In the genomic region with DNA sequence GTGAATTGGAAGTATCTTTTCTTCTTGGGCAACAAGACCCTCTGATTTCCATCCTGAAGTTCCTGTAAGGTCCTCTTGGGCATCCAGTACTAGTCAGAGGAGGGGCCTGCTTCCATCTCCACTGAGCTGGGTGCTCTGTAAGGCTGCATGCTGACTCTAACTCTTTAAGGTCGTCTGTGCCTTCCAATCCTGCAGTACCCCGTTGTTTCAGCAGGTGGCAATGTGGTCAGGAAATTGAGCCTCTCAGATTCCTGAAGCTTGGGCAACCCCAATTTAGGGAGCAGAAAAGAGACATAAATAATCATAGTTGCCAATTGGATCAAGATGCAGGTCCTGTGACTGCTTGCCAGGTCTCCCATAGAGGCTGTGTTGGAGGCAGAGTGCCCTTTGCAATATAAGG, we compare ENCODE assay signal across 8 mouse cellular contexts. TPM values are rescaled to one million over a fixed set of nuclear protein-coding genes. Genes with fewer than 3 reads are reported as not detected.
DNase-seq lines count a peak whose midpoint lies in the region; ATAC-seq and TF ChIP-seq lines count a peak whose summit lies in the region.

No protein-coding gene starts in this region.

- no peaks in the 10 kb centered on the region for H3K36me3 ChIP-seq in kidney, postnatal 0 days (ENCODE audit: insufficient read depth, low read length)
- no peaks in the 10 kb centered on the region for H3K36me3 ChIP-seq in liver, embryonic 14.5 days (replicated peaks; ENCODE audit: control insufficient read depth, insufficient read depth, low read depth)
- no peaks in the 10 kb centered on the region for H3K36me3 ChIP-seq in neural tube, embryonic 14.5 days (ENCODE audit: control insufficient read depth, insufficient read depth, low read length)

- no peak for TF ChIP-seq EP300 in liver, embryonic 14.5 days (IDR thresholded peaks at IDR 0.05; ENCODE audit: low read depth)

- H3K9me3 ChIP-seq in kidney, postnatal 0 days (replicated peaks; ENCODE audit: low read length), result no peaks in the 10 kb centered on the region
- no peaks in the 10 kb centered on the region for H3K9me3 ChIP-seq in liver, embryonic 14.5 days (ENCODE audit: control insufficient read depth, low read length)
- H3K9me3 ChIP-seq in neural tube, embryonic 14.5 days (ENCODE audit: control insufficient read depth, low read length), result no peaks in the 10 kb centered on the region

- DNase-seq in 3T3-L1 (ENCODE audit: low read depth, low spot score), result peak; percentile 73
- DNase-seq in MN1 (ENCODE audit: low spot score), result peak; percentile 43
- DNase-seq in cerebellum, postnatal 14 days, result peak; percentile 77 to 87
- peak; percentile 27 for DNase-seq in gastrocnemius, adult 2 months
- DNase-seq in kidney, postnatal 0 days (ENCODE audit: low spot score), result peak; percentile 68
- DNase-seq in liver, embryonic 14.5 days (ENCODE audit: low read depth in 3 of 3, low spot score in 3 of 3), result peak in 2 of 3 experiments; percentile 14 to 23
- DNase-seq in thymus, postnatal 14 days, result peak; percentile 66

- no peak overlapping the region for H3K4me3 ChIP-seq in gastrocnemius, adult 2 months
- no peak overlapping the region for H3K4me3 ChIP-seq in kidney, postnatal 0 days (replicated peaks; ENCODE audit: low read depth, low read length)
- no peak overlapping the region for H3K4me3 ChIP-seq in liver, embryonic 14.5 days (ENCODE audit: insufficient read depth in 1 of 2, low read depth in 2 of 2, low read length in 2 of 2)
- no peak overlapping the region for H3K4me3 ChIP-seq in neural tube, embryonic 14.5 days (ENCODE audit: low read depth, low read length)

- H3K9ac ChIP-seq in kidney, postnatal 0 days (ENCODE audit: low read depth, low read length), result no peak overlapping the region
- H3K9ac ChIP-seq in liver, embryonic 14.5 days (replicated peaks), result no peak overlapping the region
- no peak overlapping the region for H3K9ac ChIP-seq in neural tube, embryonic 14.5 days (replicated peaks; ENCODE audit: low read depth, low read length)

- TF ChIP-seq CTCF in gastrocnemius, adult 2 months (IDR thresholded peaks at IDR 0.05), result peak; percentile 63
- peak; percentile 83 for TF ChIP-seq CTCF in kidney, postnatal 0 days (IDR thresholded peaks at IDR 0.05; ENCODE audit: low read depth)
- TF ChIP-seq CTCF in liver, embryonic 14.5 days (IDR thresholded peaks at IDR 0.05; ENCODE audit: low read depth), result peak; percentile 74

- no peak overlapping the region for H3K4me2 ChIP-seq in kidney, postnatal 0 days (ENCODE audit: low read length)
- H3K4me2 ChIP-seq in liver, embryonic 14.5 days (ENCODE audit: low read depth), result no peak overlapping the region
- H3K4me2 ChIP-seq in neural tube, embryonic 14.5 days (ENCODE audit: low read depth, low read length), result no peak overlapping the region

- H3K27me3 ChIP-seq in kidney, postnatal 0 days (ENCODE audit: insufficient read depth, low read length), result no peaks in the 10 kb centered on the region
- no peaks in the 10 kb centered on the region for H3K27me3 ChIP-seq in liver, embryonic 14.5 days (ENCODE audit: control insufficient read depth, insufficient read depth, low read length)
- H3K27me3 ChIP-seq in neural tube, embryonic 14.5 days (ENCODE audit: control insufficient read depth, insufficient read depth, low read length), result peaks cover 2% of the 10 kb centered on the region; the same call in 1 of the 2 replicates

- 3% methylated on average over 2 of the region's 2 CpGs for WGBS in kidney, postnatal 0 days
- WGBS in liver, embryonic 14.5 days (ENCODE audit: insufficient replicate concordance), result 0% methylated on average over 2 of the region's 2 CpGs
- WGBS in neural tube, embryonic 14.5 days, result 0% methylated on average over 2 of the region's 2 CpGs

- no peaks in the 10 kb centered on the region for H3K4me1 ChIP-seq in kidney, postnatal 0 days (replicated peaks; ENCODE audit: insufficient read depth, low read length)
- no peaks in the 10 kb centered on the region for H3K4me1 ChIP-seq in liver, embryonic 14.5 days (replicated peaks; ENCODE audit: control insufficient read depth in 2 of 2, insufficient read depth in 2 of 2, low read length in 1 of 2)
- 0 out of 2 replicates have a peak, but pooled peaks cover 3% of the 10 kb centered on the region for H3K4me1 ChIP-seq in neural tube, embryonic 14.5 days (ENCODE audit: control insufficient read depth, insufficient read depth, low read length)

- intact Hi-C loops in gastrocnemius, adult 2 months (cut with DNase I), result no loop called here

- no peak for ATAC-seq in kidney, postnatal 0 days (replicated peaks; ENCODE audit: low FRiP score, low read depth)
- no peak for ATAC-seq in liver, embryonic 14.5 days (ENCODE audit: insufficient read depth)
- peak; percentile 63; the same call in 1 of the 2 replicates for ATAC-seq in neural tube, embryonic 14.5 days (ENCODE audit: low read depth)

- H3K27ac ChIP-seq in gastrocnemius, adult 2 months, result no peak overlapping the region
- H3K27ac ChIP-seq in kidney, postnatal 0 days, result no peak overlapping the region
- no peak overlapping the region for H3K27ac ChIP-seq in liver, embryonic 14.5 days
- no peak overlapping the region for H3K27ac ChIP-seq in neural tube, embryonic 14.5 days (ENCODE audit: low read depth, low read length)

RNA-seq across cellular contexts. Expression of gene Cdca7l, which starts 31.5 kb away (rescaled TPM):
- not detected for total RNA-seq in gastrocnemius, adult 2 months (2021)
- polyA plus RNA-seq in kidney, postnatal 0 days (2015; fragmentation: Nextera tagmentation; extraction: Ambion mirVana), result 34.8 and 41.4 TPM in 2 replicates
- 6.0 and 11.0 TPM in 2 replicates for polyA plus RNA-seq in liver, embryonic 14.5 days (2012; rRNA removed)
- polyA plus RNA-seq in liver, embryonic 14.5 days (2014; fragmentation: Nextera tagmentation; extraction: Ambion mirVana), result 15.9 and 18.8 TPM in 2 replicates
- 2.4 and 3.9 TPM in 2 replicates for polyA plus RNA-seq in neural tube, embryonic 14.5 days (2014; fragmentation: Nextera tagmentation; extraction: Ambion mirVana)

Comparison
In these comparisons a context has a peak if more than half of its experiments do, and no peak if none do; other contexts are left out.
1. DNase-seq: peak in every context shown above with its lines; median percentile 82 in cerebellum, postnatal 14 days; 73 in 3T3-L1; 68 in kidney, postnatal 0 days; 66 in thymus, postnatal 14 days; 43 in MN1; 27 in gastrocnemius, adult 2 months; 18 in liver, embryonic 14.5 days.